Mouse (Mus musculus): ENCODE measurements around the gene Ank. TPM values are rescaled to one million over a fixed set of nuclear protein-coding genes. Genes with fewer than 3 reads are reported as not detected.

Ank gene
- polyA plus RNA-seq (2016; fragmentation: Nextera tagmentation; extraction: Ambion mirVana), result 12.6 and 14.7 TPM in 2 replicates

GRCm38 (mm10) chr15:27466131-27467080 lies at the start of gene Ank:
Gene Ank, plus strand, starts transcription at chr15:27466677.
- Histone ChIP-seq H3K36me3 (no peaks in the 10 kb centered on the region), H3K4me3 (peak within 1 kb of the TSS; percentile 77), H3K4me2 (peak within 1 kb of the TSS; percentile 79), H3K9me3 (replicated peaks) (no peaks in the 10 kb centered on the region), H3K27ac (ENCODE audit: poor library complexity, severe bottlenecking) (peak within 1 kb of the TSS; percentile 77), H3K27me3 (replicated peaks) (no peaks in the 10 kb centered on the region), H3K9ac (peak within 1 kb of the TSS; percentile 84), H3K4me1 (replicated peaks) (peaks cover 17% of the 10 kb centered on the region)
- 2% methylated on average over 110 of the region's 120 CpGs for WGBS
- peak; percentile 94 for ATAC-seq (ENCODE audit: insufficient number of reproducible peaks, low FRiP score)

- no peaks in the 10 kb centered on the region for H3K36me3 ChIP-seq
- H3K4me1 ChIP-seq (replicated peaks), result peaks cover 17% of the 10 kb centered on the region
- no peaks in the 10 kb centered on the region for H3K27me3 ChIP-seq (replicated peaks)
- H3K9ac ChIP-seq, result no peak overlapping the region
- H3K27ac ChIP-seq (ENCODE audit: poor library complexity, severe bottlenecking), result no peak overlapping the region
- H3K4me3 ChIP-seq, result no peak overlapping the region
- no peak for ATAC-seq (ENCODE audit: insufficient number of reproducible peaks, low FRiP score)
- WGBS, result 73% methylated on average over 3 of the region's 3 CpGs
- H3K9me3 ChIP-seq (replicated peaks), result no peaks in the 10 kb centered on the region
- H3K4me2 ChIP-seq, result no peak overlapping the region
Measured at GRCm38 (mm10) chr15:27418566-27419331, 47.7 kb upstream of the Ank start.

- 86% methylated on average over 6 of the region's 6 CpGs for WGBS
- H3K4me2 ChIP-seq, result no peak overlapping the region
- H3K9ac ChIP-seq, result no peak overlapping the region
- H3K27me3 ChIP-seq (replicated peaks), result no peaks in the 10 kb centered on the region
- H3K9me3 ChIP-seq (replicated peaks), result 0 out of 2 replicates have a peak, but pooled peaks cover 2% of the 10 kb centered on the region
- no peaks in the 10 kb centered on the region for H3K36me3 ChIP-seq
- H3K4me1 ChIP-seq (replicated peaks), result peaks cover 13% of the 10 kb centered on the region
- no peak for ATAC-seq (ENCODE audit: insufficient number of reproducible peaks, low FRiP score)
- H3K27ac ChIP-seq (ENCODE audit: poor library complexity, severe bottlenecking), result no peak overlapping the region
- H3K4me3 ChIP-seq, result no peak overlapping the region
Measured at GRCm38 (mm10) chr15:27421531-27421930, 44.9 kb upstream of the Ank start.

- H3K36me3 ChIP-seq, result no peaks in the 10 kb centered on the region
- no peak overlapping the region for H3K9ac ChIP-seq
- ATAC-seq (ENCODE audit: insufficient number of reproducible peaks, low FRiP score), result no peak
- no peak overlapping the region for H3K4me3 ChIP-seq
- no peaks in the 10 kb centered on the region for H3K27me3 ChIP-seq (replicated peaks)
- 0 out of 2 replicates have a peak, but pooled peaks cover 4% of the 10 kb centered on the region for H3K9me3 ChIP-seq (replicated peaks)
- no peak overlapping the region for H3K4me2 ChIP-seq
- H3K27ac ChIP-seq (ENCODE audit: poor library complexity, severe bottlenecking), result no peak overlapping the region
- 70% methylated on average over 3 of the region's 3 CpGs for WGBS
- H3K4me1 ChIP-seq (replicated peaks), result peaks cover 2% of the 10 kb centered on the region; the same call in 1 of the 2 replicates
Measured at GRCm38 (mm10) chr15:27427581-27427980, 38.9 kb upstream of the Ank start.

- Histone ChIP-seq H3K4me1 (replicated peaks) (no peaks in the 10 kb centered on the region; the same call in 1 of the 2 replicates), H3K9ac (no peak overlapping the region), H3K27ac (ENCODE audit: poor library complexity, severe bottlenecking) (no peak overlapping the region), H3K27me3 (replicated peaks) (no peaks in the 10 kb centered on the region), H3K36me3 (no peaks in the 10 kb centered on the region), H3K4me3 (no peak overlapping the region), H3K9me3 (replicated peaks) (0 out of 2 replicates have a peak, but pooled peaks cover 4% of the 10 kb centered on the region), H3K4me2 (no peak overlapping the region)
- WGBS, result 70% methylated on average over 1 of the region's 1 CpGs
- no peak for ATAC-seq (ENCODE audit: insufficient number of reproducible peaks, low FRiP score)
Measured at GRCm38 (mm10) chr15:27430241-27430640, 36.2 kb upstream of the Ank start.

GRCm38 (mm10) chr15:27432851-27433615 lies 33.4 kb upstream of the Ank start:
- H3K27ac ChIP-seq (ENCODE audit: poor library complexity, severe bottlenecking), result no peak overlapping the region
- H3K4me1 ChIP-seq (replicated peaks), result no peaks in the 10 kb centered on the region; the same call in 1 of the 2 replicates
- no peak overlapping the region for H3K4me3 ChIP-seq
- no peak overlapping the region for H3K4me2 ChIP-seq
- ATAC-seq (ENCODE audit: insufficient number of reproducible peaks, low FRiP score), result no peak
- no peaks in the 10 kb centered on the region for H3K9me3 ChIP-seq (replicated peaks)
- H3K36me3 ChIP-seq, result no peaks in the 10 kb centered on the region
- no peak overlapping the region for H3K9ac ChIP-seq
- H3K27me3 ChIP-seq (replicated peaks), result no peaks in the 10 kb centered on the region
- WGBS, result 67% methylated on average over 3 of the region's 4 CpGs

GRCm38 (mm10) chr15:27435409-27435808 lies 31.1 kb upstream of the Ank start:
- no peak for ATAC-seq (ENCODE audit: insufficient number of reproducible peaks, low FRiP score)
- Histone ChIP-seq H3K36me3 (no peaks in the 10 kb centered on the region), H3K4me1 (replicated peaks) (no peaks in the 10 kb centered on the region; the same call in 1 of the 2 replicates), H3K9ac (no peak overlapping the region), H3K4me3 (no peak overlapping the region), H3K4me2 (no peak overlapping the region), H3K9me3 (replicated peaks) (no peaks in the 10 kb centered on the region), H3K27me3 (replicated peaks) (no peaks in the 10 kb centered on the region), H3K27ac (ENCODE audit: poor library complexity, severe bottlenecking) (no peak overlapping the region)
- WGBS, result 76% methylated on average over 5 of the region's 5 CpGs

- H3K4me1 ChIP-seq (replicated peaks), result no peaks in the 10 kb centered on the region; the same call in 1 of the 2 replicates
- no peak overlapping the region for H3K4me3 ChIP-seq
- no peak for ATAC-seq (ENCODE audit: insufficient number of reproducible peaks, low FRiP score)
- H3K36me3 ChIP-seq, result no peaks in the 10 kb centered on the region
- H3K27ac ChIP-seq (ENCODE audit: poor library complexity, severe bottlenecking), result no peak overlapping the region
- no peak overlapping the region for H3K4me2 ChIP-seq
- H3K9me3 ChIP-seq (replicated peaks), result no peaks in the 10 kb centered on the region
- H3K9ac ChIP-seq, result no peak overlapping the region
- 78% methylated on average over 4 of the region's 4 CpGs for WGBS
- no peaks in the 10 kb centered on the region for H3K27me3 ChIP-seq (replicated peaks)
Measured at GRCm38 (mm10) chr15:27436194-27436593, 30.3 kb upstream of the Ank start.

- H3K9me3 ChIP-seq (replicated peaks), result no peaks in the 10 kb centered on the region
- H3K4me3 ChIP-seq, result no peak overlapping the region
- no peak for ATAC-seq (ENCODE audit: insufficient number of reproducible peaks, low FRiP score)
- no peak overlapping the region for H3K4me2 ChIP-seq
- H3K4me1 ChIP-seq (replicated peaks), result no peaks in the 10 kb centered on the region
- WGBS, result 80% methylated on average over 7 of the region's 7 CpGs
- H3K27me3 ChIP-seq (replicated peaks), result no peaks in the 10 kb centered on the region
- no peak overlapping the region for H3K27ac ChIP-seq (ENCODE audit: poor library complexity, severe bottlenecking)
- no peaks in the 10 kb centered on the region for H3K36me3 ChIP-seq
- no peak overlapping the region for H3K9ac ChIP-seq
Measured at GRCm38 (mm10) chr15:27441053-27441452, 25.4 kb upstream of the Ank start.

- Histone ChIP-seq H3K4me3 (no peak overlapping the region), H3K9me3 (replicated peaks) (no peaks in the 10 kb centered on the region), H3K27ac (ENCODE audit: poor library complexity, severe bottlenecking) (no peak overlapping the region), H3K36me3 (no peaks in the 10 kb centered on the region), H3K4me2 (no peak overlapping the region), H3K27me3 (replicated peaks) (no peaks in the 10 kb centered on the region), H3K4me1 (replicated peaks) (no peaks in the 10 kb centered on the region), H3K9ac (no peak overlapping the region)
- WGBS, result 82% methylated on average over 4 of the region's 4 CpGs
- ATAC-seq (ENCODE audit: insufficient number of reproducible peaks, low FRiP score), result no peak
Measured at GRCm38 (mm10) chr15:27441529-27441928, 24.9 kb upstream of the Ank start.

Data from heart, embryonic 12.5 days (tissue).